Mouse (Mus musculus) forebrain, embryonic 11.5 days (tissue): Measurements from ENCODE around the gene Chat. TPM values are rescaled to one million over a fixed set of nuclear protein-coding genes. Genes with fewer than 3 reads are reported as not detected.
A peak's percentile ranks its signal among the peaks of the same experiment; 100 is the strongest.

Experiments used
- ATAC-seq: fragments of 200-750 bp; cut with Nextera tagmentation; replicated peaks from 2 replicates; pipeline ENCODE4 v1.8.0; 2017; ENCODE audit warnings: moderate TSS enrichment; ENCODE audit not compliant: low FRiP score
- DNase-seq: peaks from one replicate; pipeline ENCODE4 v3.0.0-alpha.2; 2017; ENCODE audit warnings: low spot score
- H3K27ac ChIP-seq: fragments of 300-500 bp; sonication (generic); 2 replicates; pipeline ENCODE4 v1.5.1; 2014; ENCODE audit warnings: low read depth, low read length
- H3K27me3 ChIP-seq: fragments of 300-500 bp; sonication (generic); 2 replicates; pipeline ENCODE4 v1.6.1; 2014; ENCODE audit warnings: mild to moderate bottlenecking, low read length, mixed read lengths; ENCODE audit not compliant: control insufficient read depth, insufficient read depth
- H3K36me3 ChIP-seq: fragments of 300-500 bp; sonication (generic); 2 replicates; pipeline ENCODE4 v1.6.1; 2014; ENCODE audit warnings: mild to moderate bottlenecking, low read length, moderate library complexity, mixed read lengths; ENCODE audit not compliant: control insufficient read depth, insufficient read depth
- H3K4me1 ChIP-seq: fragments of 300-500 bp; sonication (generic); replicated peaks from 2 replicates; pipeline ENCODE4 v1.6.1; 2014; ENCODE audit warnings: low read length, mixed read lengths; ENCODE audit not compliant: control insufficient read depth, insufficient read depth
- H3K4me2 ChIP-seq: fragments of 300-500 bp; sonication (generic); 2 replicates; pipeline ENCODE4 v1.6.1; 2014; ENCODE audit warnings: low read depth, mild to moderate bottlenecking, low read length, moderate library complexity, mixed read lengths; ENCODE audit not compliant: severe bottlenecking
- H3K4me3 ChIP-seq: fragments of 300-500 bp; sonication (generic); 2 replicates; pipeline ENCODE4 v1.5.1; 2014; ENCODE audit warnings: low read depth, low read length
- H3K9ac ChIP-seq: fragments of 300-500 bp; sonication (generic); 2 replicates; pipeline ENCODE4 v1.6.1; 2014; ENCODE audit warnings: low read length
- H3K9me3 ChIP-seq: fragments of 300-500 bp; sonication (generic); 2 replicates; pipeline ENCODE4 v1.6.1; 2016; ENCODE audit warnings: low read length, mixed read lengths; ENCODE audit not compliant: control insufficient read depth
- WGBS: fragments of 180-500 bp; shearing (Covaris S2); extraction: QIAGEN DNeasy Blood & Tissue Kit; methylation state at CpG from one replicate; pipeline ENCODE4 v1.1.7; 2014; 5-methylcytosine and 5-hydroxymethylcytosine counted together
- polyA plus RNA-seq: library from polyadenylated mRNA; unstranded; fragments of >200 nt; fragmentation: Nextera tagmentation; extraction: Ambion mirVana; gene quantifications from 2 replicates; pipeline ENCODE4 v1.2.1, GENCODE M21; 2014

The Chat gene
- polyA plus RNA-seq, 1 experiment from 2014 or later = not detected

DNA sequence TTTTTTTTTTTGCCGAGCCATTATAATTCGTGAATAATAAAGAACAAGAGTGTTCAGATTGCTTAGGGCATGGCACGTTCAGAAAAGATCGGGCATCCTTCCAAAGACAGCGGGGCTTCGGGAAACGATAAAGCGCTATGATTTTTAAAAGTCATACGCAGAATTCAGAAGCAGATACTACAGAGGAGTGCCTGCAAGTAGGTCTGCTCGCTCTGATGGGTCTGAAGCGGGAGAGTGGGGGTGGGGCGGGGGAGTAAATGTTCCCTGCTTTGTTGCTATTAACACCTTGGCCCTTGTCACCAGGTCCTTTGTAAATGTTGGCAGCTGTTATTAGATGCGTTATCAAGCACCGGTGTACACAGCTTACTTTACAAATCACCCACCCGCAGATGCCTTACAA, 84.2 kb downstream of the Chat start:
- Histone ChIP-seq H3K27me3 (peaks cover 15% of the 10 kb centered on the region), H3K27ac (no peak overlapping the region), H3K4me1 (peaks cover 6% of the 10 kb centered on the region; the same call in 1 of the 2 replicates), H3K36me3 (no peaks in the 10 kb centered on the region), H3K9me3 (no peaks in the 10 kb centered on the region), H3K9ac (no peak overlapping the region), H3K4me2 (no peak overlapping the region), H3K4me3 (no peak overlapping the region)
- DNase-seq (no peak), ATAC-seq (no peak)
- 64% methylated on average over 15 of the region's 15 CpGs for WGBS

DNA sequence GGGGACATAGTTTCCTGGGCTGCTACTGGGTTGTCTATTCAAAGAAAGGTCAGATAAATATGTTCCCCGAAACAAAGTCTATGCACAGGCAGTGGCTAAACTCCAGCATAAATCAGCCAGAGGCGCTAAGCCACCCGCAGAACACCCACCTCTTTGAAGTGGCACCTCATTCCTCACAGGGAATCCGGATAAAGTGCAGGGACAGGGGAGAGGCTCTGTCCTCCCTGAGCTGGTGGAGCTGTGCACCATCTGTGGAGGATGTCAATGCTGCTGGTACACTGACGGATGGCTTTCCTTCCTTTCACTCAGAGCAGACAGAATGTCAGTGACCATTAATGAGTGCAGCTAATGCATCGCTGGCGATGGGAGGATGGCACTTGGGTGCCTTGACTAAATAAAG, 84.7 kb downstream of the Chat start:
- Histone ChIP-seq H3K9ac (no peak overlapping the region), H3K27ac (no peak overlapping the region), H3K9me3 (no peaks in the 10 kb centered on the region), H3K4me2 (no peak overlapping the region), H3K36me3 (no peaks in the 10 kb centered on the region), H3K4me3 (no peak overlapping the region), H3K4me1 (peaks cover 6% of the 10 kb centered on the region; the same call in 1 of the 2 replicates), H3K27me3 (peaks cover 15% of the 10 kb centered on the region)
- 35% methylated on average over 7 of the region's 7 CpGs for WGBS
- DNase-seq (no peak), ATAC-seq (no peak)

DNA sequence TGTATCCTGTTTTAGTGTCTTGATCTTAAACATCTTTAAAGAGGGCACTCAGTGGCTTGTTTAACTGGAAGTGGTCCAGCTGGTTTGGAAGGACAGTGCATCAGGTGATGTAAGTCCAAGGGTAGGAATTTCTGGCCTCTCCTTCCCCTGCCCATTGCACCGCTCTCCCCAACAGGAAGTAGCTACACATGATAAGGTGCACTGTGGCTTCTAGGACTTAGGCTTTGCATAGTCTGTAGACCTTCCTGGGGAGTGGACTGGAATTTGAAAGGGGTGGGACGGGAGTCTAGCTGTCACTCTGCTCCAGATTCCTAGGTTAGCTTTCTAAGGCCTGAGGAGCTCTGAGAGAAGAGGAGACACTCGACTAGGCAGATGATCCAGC, 85.7 kb downstream of the Chat start:
- Histone ChIP-seq H3K9ac (no peak overlapping the region), H3K36me3 (no peaks in the 10 kb centered on the region), H3K9me3 (no peaks in the 10 kb centered on the region), H3K4me1 (peaks cover 6% of the 10 kb centered on the region; the same call in 1 of the 2 replicates), H3K4me3 (no peak overlapping the region), H3K27ac (no peak overlapping the region), H3K4me2 (no peak overlapping the region), H3K27me3 (peaks cover 15% of the 10 kb centered on the region)
- 28% methylated on average over 3 of the region's 3 CpGs for WGBS
- DNase-seq = no peak
- ATAC-seq = no peak

DNA sequence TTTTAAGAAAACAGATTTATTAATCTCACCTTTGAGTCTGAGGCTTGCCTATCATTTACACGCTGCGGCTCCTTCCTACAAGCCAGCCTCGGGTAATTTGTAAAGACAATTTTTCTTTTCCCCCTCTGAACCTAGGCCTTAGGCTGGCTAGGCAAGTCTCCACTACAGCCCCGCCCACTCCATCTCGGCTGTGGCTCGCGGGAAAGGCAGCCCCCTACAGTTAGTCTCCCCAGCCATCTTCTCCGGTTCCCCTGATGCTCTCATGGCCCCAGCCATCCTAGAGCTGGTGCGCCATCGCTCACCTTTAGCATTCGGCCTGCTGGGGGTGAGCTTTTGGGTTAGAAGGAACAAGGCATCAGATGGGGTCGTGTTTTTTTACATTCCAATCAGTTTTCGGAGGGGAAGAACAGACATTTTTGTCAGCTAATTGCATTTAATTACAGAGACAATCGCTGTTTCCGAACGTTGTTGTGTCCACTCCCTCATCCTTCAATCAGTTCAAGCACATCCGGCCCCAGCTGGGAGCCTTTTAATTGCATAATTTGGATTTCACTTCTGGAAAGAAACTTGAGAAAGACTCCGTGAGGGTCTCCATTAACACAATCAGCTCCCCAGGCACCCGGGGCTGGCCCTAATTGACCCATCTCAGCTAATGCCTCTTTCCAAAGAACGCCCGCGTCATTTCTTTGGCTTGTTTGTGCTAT, 86.2 kb downstream of the Chat start:
- DNase-seq (peak; percentile 68), ATAC-seq (no peak)
- H3K36me3 ChIP-seq = no peaks in the 10 kb centered on the region
- no peak overlapping the region for H3K4me3 ChIP-seq
- H3K4me2 ChIP-seq = peak overlapping the region; percentile 26; the same call in 1 of the 2 replicates
- peaks cover 6% of the 10 kb centered on the region; the same call in 1 of the 2 replicates for H3K4me1 ChIP-seq
- no peak overlapping the region for H3K27ac ChIP-seq
- WGBS = 5% methylated on average over 22 of the region's 22 CpGs
- H3K9ac ChIP-seq = no peak overlapping the region
- H3K27me3 ChIP-seq = peaks cover 15% of the 10 kb centered on the region
- H3K9me3 ChIP-seq = no peaks in the 10 kb centered on the region

DNA sequence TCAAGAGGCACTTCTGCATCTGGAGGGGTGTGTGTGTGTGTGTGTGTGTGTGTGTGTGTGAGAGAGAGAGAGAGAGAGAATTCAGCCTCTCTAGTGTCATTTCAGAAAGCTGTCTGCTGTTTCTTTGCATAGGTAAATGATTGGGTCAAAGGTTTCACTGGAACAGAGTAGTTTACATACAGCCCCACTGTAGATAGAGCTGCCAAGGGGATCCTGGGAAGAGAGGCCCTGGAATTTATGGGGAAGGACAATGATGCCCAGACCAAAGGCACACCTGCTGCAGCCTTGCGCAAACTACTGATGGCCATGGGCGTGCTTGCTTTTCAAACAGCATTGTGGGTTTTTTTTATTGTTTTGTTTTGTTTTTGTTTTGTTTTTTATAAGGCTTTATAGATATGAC, 93.3 kb downstream of the Chat start:
- H3K4me2 ChIP-seq = no peak overlapping the region
- no peak overlapping the region for H3K9ac ChIP-seq
- no peaks in the 10 kb centered on the region for H3K4me1 ChIP-seq
- no peak overlapping the region for H3K27ac ChIP-seq
- no peaks in the 10 kb centered on the region for H3K36me3 ChIP-seq
- H3K4me3 ChIP-seq = no peak overlapping the region
- no peaks in the 10 kb centered on the region for H3K9me3 ChIP-seq
- no peak for DNase-seq
- ATAC-seq = no peak
- H3K27me3 ChIP-seq = no peaks in the 10 kb centered on the region
- 89% methylated on average over 2 of the region's 2 CpGs for WGBS

DNA sequence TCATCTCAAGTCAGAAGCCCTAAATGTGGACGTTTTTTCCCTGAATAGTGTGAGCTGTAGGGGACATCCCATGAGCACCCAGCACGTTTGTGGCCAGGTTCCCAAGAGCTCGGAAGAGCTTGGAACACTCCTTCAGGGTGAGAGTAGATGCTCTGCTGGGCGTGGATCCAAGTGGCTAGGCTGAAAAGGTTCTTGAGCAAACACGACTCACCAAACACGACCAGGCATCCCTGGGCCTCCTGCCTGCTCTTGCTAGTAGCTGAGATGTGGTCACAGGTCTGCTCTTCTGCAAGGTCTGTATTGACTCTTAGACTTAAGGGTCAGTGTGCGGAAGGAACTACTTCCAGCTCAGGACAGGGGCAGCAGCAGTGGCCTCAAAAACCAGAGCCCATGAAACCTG, 96.0 kb downstream of the Chat start:
- no peak for ATAC-seq

DNA sequence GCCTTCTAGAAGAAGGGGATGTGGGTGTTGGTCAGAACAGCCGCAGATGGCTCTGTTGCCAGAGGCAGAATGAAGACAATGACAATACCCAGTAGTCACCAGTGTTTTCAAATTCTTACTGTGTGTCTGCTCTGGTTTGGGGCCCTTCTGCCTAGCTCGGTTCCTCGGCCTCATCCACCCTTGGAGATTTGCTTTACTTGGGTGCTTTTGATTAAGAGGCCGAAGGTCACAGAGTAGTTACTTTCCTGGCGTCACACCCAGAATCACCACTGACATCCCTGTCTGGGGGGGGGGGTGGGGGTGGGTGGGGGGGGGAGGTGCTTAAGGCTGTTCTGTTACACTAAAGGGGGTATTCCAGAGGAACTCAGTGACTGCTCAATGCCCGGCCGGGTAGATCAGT, 101.4 kb downstream of the Chat start:
- DNase-seq (no peak), ATAC-seq (no peak)
- Histone ChIP-seq H3K36me3 (no peaks in the 10 kb centered on the region), H3K9ac (no peak overlapping the region), H3K27me3 (no peaks in the 10 kb centered on the region), H3K4me3 (no peak overlapping the region), H3K4me1 (no peaks in the 10 kb centered on the region), H3K9me3 (no peaks in the 10 kb centered on the region), H3K27ac (no peak overlapping the region), H3K4me2 (no peak overlapping the region)
- WGBS = 66% methylated on average over 7 of the region's 7 CpGs

More for the DNA sequence above, 96.0 kb downstream of the Chat start:
- no peaks in the 10 kb centered on the region for H3K36me3 ChIP-seq
- no peak overlapping the region for H3K27ac ChIP-seq
- H3K4me3 ChIP-seq = no peak overlapping the region
- no peak overlapping the region for H3K9ac ChIP-seq
- no peaks in the 10 kb centered on the region for H3K27me3 ChIP-seq
- no peak overlapping the region for H3K4me2 ChIP-seq
- DNase-seq = no peak
- no peaks in the 10 kb centered on the region for H3K4me1 ChIP-seq
- WGBS = 84% methylated on average over 7 of the region's 7 CpGs
- H3K9me3 ChIP-seq = no peaks in the 10 kb centered on the region

Other genes starting within 250 kb of the Chat start
- 18.3 and 18.8 TPM in 2 replicates for gene Ogdhl, start 144.0 kb downstream of the Chat start, polyA plus RNA-seq
- gene 1700024G13Rik, start 77.6 kb downstream of the Chat start, polyA plus RNA-seq = not detected in 2 replicates
- 0.12 and 0.15 TPM in 2 replicates for gene Slc18a3, start 1.1 kb downstream of the Chat start, polyA plus RNA-seq
- 20.1 and 29.4 TPM in 2 replicates for gene Ercc6, start 47.5 kb upstream of the Chat start, polyA plus RNA-seq
- 0.08 and 0.37 TPM in 2 replicates for gene Prrxl1, start 133.4 kb upstream of the Chat start, polyA plus RNA-seq
- not detected in 2 replicates for gene 3425401B19Rik, start 219.3 kb upstream of the Chat start, polyA plus RNA-seq